Mouse (Mus musculus) ovary, postnatal 10 days (tissue): ENCODE data around the gene Cactin.

Experiments used
- DNase-seq: peaks from one replicate; pipeline ENCODE4 v3.0.0; 2022; ENCODE audit warnings: low spot score

Gene Cactin

GRCm38 (mm10) chr10:81365073-81365472, 44.2 kb downstream of the Cactin start:
- no peak for DNase-seq

GRCm38 (mm10) chr10:81365672-81366476, 45.0 kb downstream of the Cactin start, which contains the start of gene 4930404N11Rik:
Gene 4930404N11Rik, minus strand, starts transcription at chr10:81365816.
- no peak for DNase-seq

GRCm38 (mm10) chr10:81366477-81367206, 45.7 kb downstream of the Cactin start:
- DNase-seq: no peak

GRCm38 (mm10) chr10:81367207-81367495, 46.2 kb downstream of the Cactin start:
- DNase-seq: no peak

GRCm38 (mm10) chr10:81375322-81375721, 54.4 kb downstream of the Cactin start:
- no peak for DNase-seq
